Mouse (Mus musculus) forebrain, embryonic 16.5 days (tissue): ENCODE data around the gene Retnlb. TPM values are rescaled to one million over a fixed set of nuclear protein-coding genes. Genes with fewer than 3 reads are reported as not detected.
"Not testable (repeated sequence)": the region's sequence is repeated elsewhere in the genome, so short reads cannot be mapped to it uniquely, and the experiment has no call there.

Source experiments
- ATAC-seq: fragments of 200-750 bp; cut with Nextera tagmentation; 2 replicates; pipeline ENCODE4 v1.8.0; 2017; ENCODE audit warnings: mild to moderate bottlenecking, moderate library complexity
- H3K27ac ChIP-seq: fragments of 300-500 bp; sonication (generic); 2 replicates; pipeline ENCODE4 v1.5.1; 2014; ENCODE audit warnings: low read length, control low read depth
- H3K27me3 ChIP-seq: fragments of 300-500 bp; sonication (generic); replicated peaks from 2 replicates; pipeline ENCODE4 v1.6.1; 2014; ENCODE audit warnings: low read length; ENCODE audit not compliant: control insufficient read depth, insufficient read depth
- H3K36me3 ChIP-seq: fragments of 300-500 bp; sonication (generic); 2 replicates; pipeline ENCODE4 v1.6.1; 2014; ENCODE audit not compliant: control insufficient read depth, insufficient read depth
- H3K4me1 ChIP-seq: fragments of 300-500 bp; sonication (generic); replicated peaks from 2 replicates; pipeline ENCODE4 v1.6.1; 2014; ENCODE audit warnings: low read length; ENCODE audit not compliant: control insufficient read depth, insufficient read depth
- H3K4me2 ChIP-seq: fragments of 300-500 bp; sonication (generic); 2 replicates; pipeline ENCODE4 v1.6.1; 2014; ENCODE audit warnings: mild to moderate bottlenecking, low read length, control low read depth
- H3K4me3 ChIP-seq: fragments of 300-500 bp; sonication (generic); replicated peaks from 2 replicates; pipeline ENCODE4 v1.5.1; 2014; ENCODE audit warnings: mild to moderate bottlenecking, low read length, control low read depth
- H3K9ac ChIP-seq: fragments of 300-500 bp; sonication (generic); replicated peaks from 2 replicates; pipeline ENCODE4 v1.6.1; 2014; ENCODE audit warnings: low read depth, low read length, control low read depth
- H3K9me3 ChIP-seq: fragments of 300-500 bp; sonication (generic); 2 replicates; pipeline ENCODE4 v1.6.1; 2016; ENCODE audit warnings: low read length; ENCODE audit not compliant: control insufficient read depth
- WGBS: fragments of 180-500 bp; shearing (Covaris S2); extraction: QIAGEN DNeasy Blood & Tissue Kit; methylation state at CpG from one replicate; pipeline ENCODE4 v1.1.7; 2014; 5-methylcytosine and 5-hydroxymethylcytosine counted together
- polyA plus RNA-seq: library from polyadenylated mRNA; unstranded; fragments of >200 nt; fragmentation: Nextera tagmentation; extraction: Ambion mirVana; gene quantifications from 2 replicates; pipeline ENCODE4 v1.2.1, GENCODE M21; 2015

The Retnlb gene
- polyA plus RNA-seq, 1 experiment from 2014 or later, result not detected

DNA sequence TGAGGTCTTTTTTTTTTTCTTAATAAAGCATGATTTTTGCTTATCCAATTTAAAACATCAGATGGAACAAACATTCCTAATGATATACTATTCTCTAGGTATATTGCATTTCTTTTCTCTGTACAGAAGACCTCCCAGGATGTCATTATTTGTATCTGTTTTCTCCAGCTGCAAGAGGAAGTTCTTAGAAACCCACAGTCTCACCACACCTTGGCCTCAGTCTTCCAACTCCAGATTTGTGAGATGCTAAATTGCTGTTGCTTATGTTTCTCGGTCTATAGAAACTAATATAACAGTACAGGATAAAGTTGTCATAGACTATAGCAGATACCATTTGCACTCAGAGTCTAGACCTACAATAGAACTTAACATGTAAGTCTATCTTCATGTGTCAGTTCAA lies 10.1 kb upstream of the Retnlb start:
- no peaks in the 10 kb centered on the region for H3K27me3 ChIP-seq
- no peak overlapping the region for H3K9ac ChIP-seq
- no peaks in the 10 kb centered on the region for H3K9me3 ChIP-seq
- H3K27ac ChIP-seq, result no peak overlapping the region
- H3K4me1 ChIP-seq, result no peaks in the 10 kb centered on the region
- no peak for ATAC-seq
- H3K36me3 ChIP-seq, result no peaks in the 10 kb centered on the region
- no peak overlapping the region for H3K4me2 ChIP-seq
- 93% methylated on average over 1 of the region's 1 CpGs for WGBS
- no peak overlapping the region for H3K4me3 ChIP-seq

DNA sequence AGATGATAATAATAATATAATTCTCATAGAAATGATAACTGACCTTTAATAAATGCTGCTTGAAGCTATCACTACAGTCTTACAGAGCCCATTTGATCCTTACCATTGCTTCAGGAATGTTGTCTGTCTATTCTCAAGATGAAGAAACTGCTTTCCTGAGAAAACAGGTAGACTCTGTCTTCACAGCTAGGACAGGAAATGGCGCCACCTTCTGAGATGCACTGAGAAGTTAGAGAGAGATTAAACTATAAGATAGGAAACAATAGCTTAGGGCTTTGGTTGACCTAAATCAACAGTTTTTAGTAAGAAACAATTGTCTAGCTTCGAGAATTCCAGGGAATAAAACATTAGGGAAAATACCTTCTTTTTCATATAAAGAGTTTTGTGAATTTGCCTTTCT lies 7.3 kb upstream of the Retnlb start:
- H3K4me2 ChIP-seq, result no peak overlapping the region
- no peaks in the 10 kb centered on the region for H3K27me3 ChIP-seq
- WGBS, result 54% methylated on average over 2 of the region's 2 CpGs
- no peaks in the 10 kb centered on the region for H3K36me3 ChIP-seq
- no peak overlapping the region for H3K4me3 ChIP-seq
- H3K27ac ChIP-seq, result no peak overlapping the region
- H3K4me1 ChIP-seq, result no peaks in the 10 kb centered on the region
- ATAC-seq, result no peak
- 0 out of 2 replicates have a peak, but pooled peaks cover under 1% of the 10 kb centered on the region for H3K9me3 ChIP-seq
- H3K9ac ChIP-seq, result no peak overlapping the region

DNA sequence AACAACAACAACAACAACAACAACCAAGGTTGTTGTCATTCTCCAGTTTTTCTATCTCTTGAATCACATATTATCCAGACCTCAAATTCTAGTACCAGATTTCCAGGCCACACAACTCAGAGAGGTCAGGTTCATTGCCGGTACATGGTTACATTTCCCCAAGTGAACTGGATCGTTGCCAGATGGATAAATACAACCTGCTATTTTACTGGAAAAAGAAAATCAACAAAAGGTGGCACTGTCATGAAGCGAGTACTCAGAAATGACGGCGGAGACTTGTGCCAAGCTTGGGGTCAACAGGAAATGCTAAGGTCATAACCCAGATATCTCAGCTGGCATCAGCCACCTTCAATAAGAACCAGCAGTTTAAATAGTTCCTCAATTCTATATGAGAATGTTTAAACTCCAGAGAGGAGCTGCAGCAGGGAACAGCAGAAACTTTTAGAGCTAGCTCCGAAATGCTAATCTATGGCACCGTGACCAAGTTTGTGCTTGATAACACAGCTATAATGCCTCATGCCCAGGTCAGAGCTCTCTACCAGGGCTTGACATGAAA lies 4.7 kb upstream of the Retnlb start:
- Histone ChIP-seq H3K27me3 (no peaks in the 10 kb centered on the region), H3K9ac (no peak overlapping the region), H3K27ac (no peak overlapping the region), H3K4me2 (no peak overlapping the region), H3K4me3 (no peak overlapping the region), H3K9me3 (0 out of 2 replicates have a peak, but pooled peaks cover 3% of the 10 kb centered on the region), H3K4me1 (no peaks in the 10 kb centered on the region), H3K36me3 (no peaks in the 10 kb centered on the region)
- ATAC-seq, result no peak
- WGBS, result 88% methylated on average over 7 of the region's 7 CpGs

DNA sequence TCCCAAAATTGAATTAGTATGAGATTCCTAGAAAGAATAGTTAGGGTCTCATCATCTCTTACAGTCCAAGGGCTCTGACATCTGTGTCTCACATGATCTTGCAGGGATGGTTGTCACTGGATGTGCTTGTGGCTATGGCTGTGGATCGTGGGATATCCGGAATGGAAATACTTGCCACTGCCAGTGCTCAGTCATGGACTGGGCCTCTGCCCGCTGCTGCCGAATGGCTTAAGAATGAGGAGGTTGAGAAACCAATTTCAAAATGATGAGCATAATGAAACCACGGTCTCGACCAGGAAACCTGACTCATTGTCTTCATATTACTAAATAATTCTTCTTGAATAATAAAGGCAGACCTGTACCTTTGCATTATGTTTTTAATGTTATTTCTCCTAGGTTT lies 1.9 kb downstream of the Retnlb start:
- Histone ChIP-seq H3K27ac (no peak overlapping the region), H3K4me1 (no peaks in the 10 kb centered on the region), H3K9ac (no peak overlapping the region), H3K4me3 (no peak overlapping the region), H3K36me3 (no peaks in the 10 kb centered on the region), H3K9me3 (0 out of 2 replicates have a peak, but pooled peaks cover 3% of the 10 kb centered on the region), H3K4me2 (no peak overlapping the region), H3K27me3 (no peaks in the 10 kb centered on the region)
- WGBS, result 89% methylated on average over 6 of the region's 6 CpGs
- ATAC-seq, result no peak

DNA sequence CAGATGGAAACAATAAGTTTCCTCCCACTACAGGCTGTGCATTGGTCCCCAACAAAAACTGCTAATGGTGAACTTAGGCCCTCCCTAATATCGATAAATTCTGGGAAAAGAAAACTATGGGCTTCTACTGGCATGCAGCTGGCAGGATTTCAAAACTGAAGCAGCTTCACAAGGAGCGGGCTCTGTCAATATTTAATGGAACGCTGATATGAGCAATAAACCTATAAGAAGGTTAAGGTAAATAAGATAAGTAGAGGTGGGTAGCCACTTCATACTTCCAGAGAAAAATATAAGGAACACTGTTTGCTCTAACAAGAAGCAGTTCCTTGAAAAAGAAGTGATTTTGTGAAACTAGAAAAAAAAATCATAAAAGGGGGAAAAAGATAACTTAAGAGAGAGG lies 9.8 kb downstream of the Retnlb start:
- H3K4me2 ChIP-seq, result no peak overlapping the region
- ATAC-seq, result no peak
- no peak overlapping the region for H3K4me3 ChIP-seq
- H3K27me3 ChIP-seq, result no peaks in the 10 kb centered on the region
- H3K36me3 ChIP-seq, result no peaks in the 10 kb centered on the region
- no peak overlapping the region for H3K27ac ChIP-seq
- no peak overlapping the region for H3K9ac ChIP-seq
- no peaks in the 10 kb centered on the region for H3K9me3 ChIP-seq
- H3K4me1 ChIP-seq, result no peaks in the 10 kb centered on the region
- 91% methylated on average over 3 of the region's 3 CpGs for WGBS

DNA sequence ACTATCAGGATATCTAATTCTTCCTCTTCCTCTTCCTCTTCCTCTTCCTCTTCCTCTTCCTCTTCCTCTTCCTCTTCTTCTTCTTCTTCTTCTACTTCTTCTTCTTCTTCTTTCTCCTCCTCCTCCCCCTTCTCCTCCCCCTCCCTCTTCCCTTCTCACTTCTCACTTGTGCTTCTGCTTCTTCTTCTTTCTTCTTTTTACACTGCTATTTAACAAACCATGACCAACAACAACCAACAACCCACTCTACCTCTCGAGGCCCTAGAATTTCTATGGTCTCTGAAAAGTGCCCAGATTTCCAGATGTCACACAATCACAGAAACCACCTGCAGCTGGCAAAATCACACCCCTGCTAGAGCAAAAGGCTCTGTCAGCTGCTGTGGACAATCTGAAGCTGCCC lies 11.0 kb downstream of the Retnlb start:
- Histone ChIP-seq H3K27me3 (no peaks in the 10 kb centered on the region), H3K9me3 (no peaks in the 10 kb centered on the region), H3K36me3 (no peaks in the 10 kb centered on the region), H3K4me1 (no peaks in the 10 kb centered on the region), H3K27ac (no peak overlapping the region), H3K4me2 (no peak overlapping the region), H3K9ac (no peak overlapping the region), H3K4me3 (no peak overlapping the region)
- 65% methylated on average over 1 of the region's 1 CpGs for WGBS
- no peak for ATAC-seq

DNA sequence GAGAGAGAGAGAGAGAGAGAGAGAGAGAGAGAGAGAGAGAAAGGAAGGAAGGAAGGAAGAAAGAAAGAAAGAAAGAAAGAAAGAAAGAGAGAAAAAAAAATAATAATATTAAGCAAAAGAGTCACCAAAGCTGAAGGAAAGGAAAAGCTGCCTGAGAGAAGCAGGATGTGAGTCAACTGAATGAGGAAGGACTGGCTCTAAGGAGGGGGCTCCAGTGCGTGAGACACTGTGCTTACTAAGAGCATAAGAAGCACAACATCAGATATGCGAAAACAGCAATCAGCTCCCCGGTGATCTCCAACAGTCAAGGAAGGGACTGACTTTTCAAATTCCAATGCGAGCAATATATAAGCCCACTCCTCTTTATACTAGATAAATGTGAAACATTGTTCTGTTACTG lies 12.4 kb downstream of the Retnlb start:
- Histone ChIP-seq H3K4me2 (no peak overlapping the region), H3K27ac (no peak overlapping the region), H3K4me3 (no peak overlapping the region), H3K27me3 (no peaks in the 10 kb centered on the region), H3K4me1 (no peaks in the 10 kb centered on the region), H3K9me3 (no peaks in the 10 kb centered on the region), H3K36me3 (no peaks in the 10 kb centered on the region), H3K9ac (no peak overlapping the region)
- WGBS, result 80% methylated on average over 4 of the region's 4 CpGs
- ATAC-seq, result no peak

DNA sequence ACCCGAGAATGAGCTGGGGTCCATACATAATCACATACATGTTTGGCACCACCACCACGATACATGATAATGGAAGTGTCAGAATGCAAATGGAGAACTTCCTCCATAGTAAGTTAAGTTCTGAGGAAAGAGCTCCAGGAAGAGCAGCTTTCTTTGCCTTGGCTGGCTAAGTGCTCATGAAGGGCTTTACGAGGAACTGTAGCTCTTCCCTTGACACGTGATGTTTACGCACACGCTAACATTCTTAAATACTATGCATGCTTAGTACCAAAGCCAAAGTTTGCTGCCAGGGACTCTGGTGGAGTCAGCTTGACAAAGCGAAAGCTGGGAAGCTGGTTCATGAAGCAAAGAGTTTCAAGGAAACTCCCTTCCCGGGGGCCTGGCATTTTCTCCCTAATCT lies 15.4 kb downstream of the Retnlb start:
- Histone ChIP-seq H3K9me3 (0 out of 2 replicates have a peak, but pooled peaks cover 2% of the 10 kb centered on the region), H3K4me1 (no peaks in the 10 kb centered on the region), H3K36me3 (no peaks in the 10 kb centered on the region), H3K4me3 (no peak overlapping the region), H3K27ac (no peak overlapping the region), H3K4me2 (no peak overlapping the region), H3K9ac (no peak overlapping the region), H3K27me3 (no peaks in the 10 kb centered on the region)
- 90% methylated on average over 7 of the region's 8 CpGs for WGBS
- ATAC-seq, result no peak

DNA sequence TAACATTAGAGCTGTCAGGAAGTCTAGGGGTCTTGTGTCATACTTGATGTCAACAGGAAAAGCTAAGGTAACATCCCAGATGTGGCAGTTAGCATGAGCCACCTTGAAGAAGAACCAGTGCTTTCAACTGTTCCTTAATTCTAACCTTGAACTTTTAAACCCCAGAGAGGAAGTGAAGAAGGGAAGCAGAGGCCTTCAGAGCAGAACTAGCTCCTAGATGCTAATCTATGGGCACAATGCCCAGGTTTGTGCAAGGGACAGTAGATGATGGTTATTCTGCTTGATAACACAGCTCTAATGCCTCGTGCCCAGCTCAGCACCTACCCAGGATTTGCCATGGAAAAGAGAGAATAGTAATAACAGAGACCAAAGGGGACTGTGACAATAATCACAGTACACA lies 17.0 kb downstream of the Retnlb start:
- 63% methylated on average over 1 of the region's 1 CpGs for WGBS
- not testable (repeated sequence) for H3K36me3 ChIP-seq, H3K4me2 ChIP-seq, H3K4me1 ChIP-seq, H3K9ac ChIP-seq, H3K4me3 ChIP-seq, H3K9me3 ChIP-seq, H3K27me3 ChIP-seq, ATAC-seq, H3K27ac ChIP-seq

DNA sequence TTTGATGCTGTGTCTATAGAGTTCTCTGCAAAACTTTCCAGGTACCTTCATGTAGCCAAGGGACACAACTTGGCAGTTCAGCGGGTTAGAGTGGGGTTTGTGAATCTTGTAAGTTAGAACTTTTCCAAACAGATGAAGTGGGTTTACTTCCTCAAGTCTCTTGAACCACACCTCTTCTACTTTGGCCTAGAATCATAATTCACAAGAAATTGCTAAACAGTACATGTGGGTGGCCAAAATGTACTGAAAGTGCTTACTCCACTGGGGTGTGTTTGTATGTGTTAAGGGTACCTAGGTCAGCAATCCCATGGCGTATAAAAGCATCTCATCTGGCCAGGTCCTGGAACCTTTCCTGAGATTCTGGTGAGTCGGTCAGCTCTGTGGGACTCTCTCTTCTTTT lies 25.6 kb downstream of the Retnlb start, which contains the start of gene Retnla:
Retnla (plus strand) TSS at position 286 of the 400 bp plus-strand sequence.
- Histone ChIP-seq H3K27ac (no peak within 1 kb of the TSS), H3K4me1 (no peaks in the 10 kb centered on the region), H3K36me3 (no peaks in the 10 kb centered on the region), H3K4me3 (no peak within 1 kb of the TSS), H3K9ac (no peak within 1 kb of the TSS), H3K27me3 (no peaks in the 10 kb centered on the region), H3K4me2 (no peak within 1 kb of the TSS), H3K9me3 (no peaks in the 10 kb centered on the region)
- WGBS, result 90% methylated on average over 3 of the region's 3 CpGs
- no peak for ATAC-seq
